Mouse (Mus musculus): ENCODE measurements around the gene 5730596B20Rik.

The 5730596B20Rik gene

DNA sequence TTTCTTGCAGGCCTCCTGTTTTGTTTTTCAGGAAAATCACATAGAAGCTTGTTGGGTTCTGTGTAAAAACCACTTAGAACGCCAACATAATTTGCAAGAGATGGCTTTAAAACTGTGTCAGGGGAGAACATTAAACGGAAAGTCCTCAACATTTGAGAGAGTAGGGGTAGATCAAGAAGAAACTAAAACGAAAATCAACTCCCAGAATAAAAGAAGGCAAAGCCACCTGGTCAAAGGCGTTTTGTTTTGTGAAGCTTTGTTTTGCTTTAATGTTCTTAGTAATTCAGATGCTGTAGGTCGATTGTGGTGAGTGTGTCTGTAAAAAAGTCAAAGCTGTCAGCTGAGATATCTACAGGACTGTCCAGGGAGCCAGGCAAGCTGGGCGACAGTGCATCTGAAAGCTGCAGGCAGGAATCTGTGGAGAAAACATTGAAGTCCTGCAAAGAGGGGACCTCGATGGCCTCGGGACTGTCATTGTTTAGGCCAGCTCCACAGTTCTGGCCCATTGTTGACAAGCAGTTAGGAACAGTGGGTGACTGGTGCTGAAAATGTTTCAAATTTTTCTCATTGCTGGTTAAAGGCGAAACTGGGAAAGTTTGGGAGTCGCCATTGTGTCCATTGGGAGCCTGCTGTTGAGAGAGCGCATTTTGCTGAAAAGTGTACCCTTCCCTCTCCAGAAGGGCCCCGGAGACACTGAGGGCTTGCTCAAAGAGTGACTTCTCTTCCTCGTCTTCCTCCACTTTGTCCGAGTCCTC is 14.5 kb upstream of the 5730596B20Rik start:
- DNase-seq (ENCODE audit: low read depth, low spot score) = no peak

DNA sequence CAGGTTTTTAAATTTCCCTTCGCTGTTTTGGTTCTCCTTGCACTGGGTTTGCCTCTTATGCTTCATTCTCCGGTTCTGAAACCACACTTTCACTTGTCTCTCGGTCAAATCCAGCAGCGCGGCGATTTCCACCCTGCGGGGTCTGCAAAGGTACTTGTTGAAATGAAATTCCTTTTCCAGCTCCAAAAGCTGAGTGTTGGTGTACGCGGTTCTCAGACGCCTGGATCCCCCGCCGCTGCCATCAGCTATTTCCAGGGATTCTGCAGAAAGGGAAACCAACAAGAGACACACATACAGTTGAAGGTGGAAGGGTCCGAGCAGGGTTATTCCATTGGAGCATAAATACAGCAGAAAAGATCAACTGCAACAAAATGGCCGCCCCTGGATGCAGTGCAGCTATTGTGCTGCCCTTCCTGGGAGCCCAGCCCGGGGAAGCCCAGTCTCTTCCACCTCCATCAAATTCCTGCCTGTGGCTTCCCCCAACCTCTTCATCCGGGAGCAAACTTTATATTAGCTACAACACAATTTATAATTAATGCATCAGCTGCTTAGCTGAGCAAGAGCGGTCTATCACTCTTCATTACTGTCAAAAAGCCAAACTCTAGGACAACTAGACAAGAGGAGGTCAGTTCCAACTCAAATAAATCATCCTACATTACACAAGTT is 13.8 kb upstream of the 5730596B20Rik start:
- DNase-seq (ENCODE audit: low read depth, low spot score) = no peak

DNA sequence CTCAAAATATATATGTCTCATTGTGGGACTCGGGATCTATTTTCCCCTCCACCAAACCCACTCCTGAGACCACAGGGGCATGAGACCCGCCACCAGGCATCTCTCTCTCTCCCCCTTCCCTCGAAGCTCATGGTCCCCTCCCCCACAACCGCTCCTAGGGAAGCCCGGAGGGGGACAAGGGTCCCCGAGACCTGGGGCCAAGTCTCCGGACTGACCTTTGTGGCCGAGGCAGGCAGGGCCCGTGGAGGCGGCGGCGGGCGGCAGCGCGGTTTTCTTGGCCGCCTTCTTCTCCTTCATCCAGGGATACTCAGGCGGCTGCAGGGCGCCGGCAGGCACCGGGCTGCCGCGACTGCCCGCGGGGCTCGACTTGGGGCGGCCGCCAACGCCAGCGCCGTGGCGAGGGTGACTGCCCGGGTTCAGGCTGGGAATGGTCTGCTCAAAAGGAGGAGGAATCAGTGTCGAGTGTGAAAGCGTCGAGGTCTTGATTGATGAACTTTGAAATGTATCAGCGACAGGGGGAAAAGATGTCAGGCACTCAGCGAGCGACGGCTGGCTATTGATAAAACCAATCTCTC is 13.2 kb upstream of the 5730596B20Rik start:
- no peak for DNase-seq (ENCODE audit: low read depth, low spot score)

DNA sequence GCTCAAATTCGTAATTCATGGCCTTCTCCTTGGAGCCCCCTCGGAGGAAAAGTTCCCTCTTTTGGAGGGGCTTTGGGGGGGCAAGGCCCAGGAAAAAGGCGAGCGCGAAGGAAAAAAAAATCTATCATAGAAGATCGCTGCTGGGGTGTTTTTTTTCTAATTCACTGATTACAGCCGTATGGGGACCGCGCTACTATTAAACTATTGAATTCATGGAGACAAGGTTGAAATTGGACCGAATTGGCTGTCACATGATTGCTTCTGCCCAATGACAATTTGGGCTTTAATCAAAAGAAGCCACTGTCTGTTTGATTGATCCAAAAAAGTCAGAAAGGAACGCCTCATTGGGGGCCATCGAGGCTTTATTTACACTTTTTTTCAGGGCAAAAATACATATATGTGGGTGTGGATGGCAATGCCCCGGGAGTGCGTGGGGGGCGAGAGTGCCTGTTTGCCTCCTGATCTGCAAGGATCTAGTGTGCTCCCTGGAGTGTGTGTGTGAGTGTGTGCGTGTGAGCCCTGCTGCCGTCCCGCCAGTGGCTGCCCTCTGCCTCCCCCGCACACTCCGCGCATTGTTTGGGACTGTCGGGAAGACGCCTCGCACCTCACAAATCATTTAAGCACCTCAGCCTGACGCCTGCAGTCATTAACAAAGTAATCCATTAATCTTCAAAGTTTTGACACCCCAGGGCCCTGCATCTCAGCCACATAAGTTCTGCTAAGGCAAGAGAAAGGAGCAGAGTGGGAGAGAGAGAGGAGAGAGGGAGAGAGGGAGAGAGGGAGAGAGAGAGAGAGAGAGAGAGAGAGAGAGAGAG is 12.5 kb upstream of the 5730596B20Rik start, which contains the start of gene Hoxa2:
TSS of gene Hoxa2 (minus strand) at position 206 of the 815 bp plus-strand sequence.
- no peak for DNase-seq (ENCODE audit: low read depth, low spot score)

DNA sequence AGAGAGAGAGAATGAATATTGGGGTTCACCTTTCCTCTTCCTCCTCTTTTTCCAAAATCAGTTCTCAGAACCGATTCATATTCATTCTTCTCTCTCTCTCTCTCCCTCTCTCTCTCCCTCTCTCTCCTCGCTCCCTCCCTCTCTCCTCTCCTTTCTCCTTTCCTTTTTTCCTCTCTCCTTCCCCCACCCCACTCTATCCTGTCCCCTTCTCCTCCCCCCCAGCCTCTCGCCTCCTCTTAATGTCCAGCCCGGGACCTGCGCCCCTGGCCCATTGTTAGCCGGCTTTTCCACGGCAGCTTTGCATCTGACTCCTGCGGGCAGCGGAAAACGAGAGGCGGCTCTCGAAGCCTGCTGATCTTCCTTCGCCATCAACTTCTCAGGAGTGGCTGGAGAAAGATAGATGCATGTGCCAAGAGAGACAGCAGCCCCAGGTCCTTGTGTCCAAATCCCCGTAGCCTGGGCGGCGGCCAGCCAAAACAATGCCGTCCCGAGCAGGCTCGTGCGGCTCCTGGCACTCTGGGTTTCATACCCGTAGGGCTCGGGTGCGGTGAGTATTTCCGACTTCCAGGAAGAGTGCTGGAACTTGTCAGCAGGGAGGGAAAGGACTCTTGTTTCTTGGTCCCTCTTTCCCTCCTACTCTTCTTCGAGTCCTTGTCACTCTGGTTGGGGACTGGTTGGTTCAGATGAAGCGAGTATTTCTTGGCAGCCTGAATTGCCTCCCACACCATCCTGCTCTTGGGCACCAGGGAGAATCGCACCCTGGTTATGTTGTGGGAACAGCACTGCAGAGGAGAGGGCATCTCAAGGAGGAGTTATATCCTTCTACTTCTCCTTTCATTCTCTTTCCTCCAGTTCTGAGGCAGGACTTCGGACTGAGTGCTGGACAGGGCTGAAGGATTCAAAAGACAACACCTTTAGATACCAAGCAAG is 11.6 kb upstream of the 5730596B20Rik start:
- DNase-seq (ENCODE audit: low read depth, low spot score) = no peak

DNA sequence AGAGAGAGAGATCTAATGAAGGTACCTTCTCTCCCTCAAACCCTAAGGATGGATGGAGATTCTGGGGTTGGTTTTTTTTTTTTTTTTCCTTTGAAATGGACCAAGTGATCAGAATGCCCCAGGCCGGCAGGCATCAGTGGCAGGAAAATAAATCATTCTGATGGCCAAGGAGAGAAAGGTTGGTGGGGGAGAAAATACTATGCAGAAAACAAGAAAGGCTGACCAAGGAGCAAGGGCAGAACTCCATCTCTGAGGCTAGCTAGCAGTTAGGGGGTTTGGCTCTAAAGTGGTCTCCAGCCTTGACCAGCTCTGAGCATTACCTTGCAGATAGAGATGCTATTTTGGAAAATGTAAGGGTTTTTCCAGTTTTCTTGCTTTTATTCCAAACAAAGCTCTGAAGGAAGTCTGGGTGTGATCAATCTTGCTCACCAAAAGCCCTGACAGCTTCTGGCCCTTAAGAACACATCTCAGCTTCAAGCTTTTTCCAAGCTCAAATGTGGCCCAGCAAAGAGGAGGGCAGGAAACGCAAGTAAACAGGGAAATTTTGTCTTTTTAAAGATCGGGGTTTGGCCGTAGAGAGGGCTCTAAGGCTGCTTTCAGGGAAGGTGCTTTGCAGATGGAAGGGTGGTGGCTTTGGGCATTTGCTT is 10.7 kb upstream of the 5730596B20Rik start:
- DNase-seq (ENCODE audit: low read depth, low spot score) = no peak

DNA sequence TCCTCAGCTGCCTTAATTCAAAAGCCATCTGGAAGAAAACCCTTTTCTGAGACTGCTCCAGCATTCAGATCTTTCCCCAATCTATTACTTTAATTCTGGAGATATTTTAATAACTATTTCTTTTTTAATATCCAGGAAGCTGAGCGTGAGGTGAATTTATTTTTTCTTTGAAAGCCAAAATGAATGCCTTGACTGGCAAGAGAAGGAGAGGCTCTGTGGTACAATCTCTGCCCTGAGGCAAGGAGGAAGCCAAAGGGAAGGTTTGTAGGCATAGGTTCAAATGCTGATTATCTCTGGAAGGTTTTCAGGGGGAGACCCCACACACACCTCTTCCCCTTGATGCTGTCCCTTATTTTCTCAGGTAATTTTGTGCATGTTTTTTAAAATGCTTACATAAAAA is 10.1 kb upstream of the 5730596B20Rik start:
- no peak for DNase-seq (ENCODE audit: low read depth, low spot score)

DNA sequence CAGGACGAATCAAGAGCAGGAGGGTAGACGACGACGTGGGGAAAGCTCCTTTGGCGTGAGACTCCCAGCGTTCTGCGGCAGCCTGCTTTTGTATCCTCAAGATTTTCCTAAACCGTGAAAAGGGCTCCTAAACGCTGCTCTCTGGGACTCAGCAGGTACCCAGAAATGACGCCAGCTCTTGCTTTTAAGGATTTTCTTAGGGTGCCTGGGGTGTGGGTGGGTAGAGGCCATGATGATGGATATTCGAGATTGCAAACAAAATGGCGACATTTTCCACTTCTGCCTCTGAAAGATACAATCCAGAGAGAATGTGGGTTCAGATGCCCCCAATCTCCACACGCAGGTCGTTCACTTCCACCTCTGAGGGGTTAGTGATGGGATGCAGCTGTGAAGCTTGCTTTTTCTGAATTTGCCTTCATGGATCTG is 9.5 kb upstream of the 5730596B20Rik start:
- no peak for DNase-seq (ENCODE audit: low read depth, low spot score)

DNA sequence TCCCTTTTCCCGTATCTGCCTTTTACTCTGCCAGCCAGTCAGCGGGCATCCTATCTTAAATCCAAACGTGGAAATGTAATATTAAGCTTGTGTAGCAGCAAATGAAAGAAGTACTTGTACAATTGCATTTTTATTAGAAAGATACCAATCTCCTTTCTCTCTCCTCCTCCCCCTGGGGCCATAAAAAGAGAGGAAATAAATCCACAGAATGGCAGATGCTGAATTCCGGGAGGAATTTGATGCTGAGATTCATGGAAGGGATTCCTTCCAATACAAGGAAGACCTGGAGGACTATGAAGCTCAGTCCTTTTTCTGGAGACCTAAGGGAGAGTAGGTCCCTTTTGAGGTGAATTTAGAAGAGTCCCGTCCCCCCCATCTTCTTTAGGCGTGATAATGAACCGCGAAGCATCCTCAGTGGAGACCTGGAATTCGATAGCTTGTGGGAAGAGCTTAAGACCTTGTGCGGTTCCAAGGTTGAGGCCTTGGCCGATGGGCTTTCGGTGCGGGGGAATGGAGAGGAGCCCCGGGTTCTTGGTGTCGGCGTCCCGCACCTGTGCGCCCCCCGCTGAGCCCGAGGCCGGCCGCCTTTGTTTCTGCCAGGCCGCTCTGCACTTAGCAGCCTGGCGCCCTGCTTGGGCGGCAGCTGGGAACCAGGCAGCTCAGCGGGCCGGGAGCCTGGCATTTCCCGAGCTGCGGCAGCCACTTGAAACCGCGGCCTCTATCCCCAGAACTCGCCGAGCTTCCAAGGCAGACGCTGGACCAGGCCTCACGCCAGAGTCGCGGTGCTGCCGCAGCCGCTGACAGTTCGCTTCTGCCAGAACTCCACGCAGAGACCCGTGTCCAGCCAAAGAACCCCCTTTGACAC is 8.9 kb upstream of the 5730596B20Rik start:
- no peak for DNase-seq (ENCODE audit: low read depth, low spot score)

DNA sequence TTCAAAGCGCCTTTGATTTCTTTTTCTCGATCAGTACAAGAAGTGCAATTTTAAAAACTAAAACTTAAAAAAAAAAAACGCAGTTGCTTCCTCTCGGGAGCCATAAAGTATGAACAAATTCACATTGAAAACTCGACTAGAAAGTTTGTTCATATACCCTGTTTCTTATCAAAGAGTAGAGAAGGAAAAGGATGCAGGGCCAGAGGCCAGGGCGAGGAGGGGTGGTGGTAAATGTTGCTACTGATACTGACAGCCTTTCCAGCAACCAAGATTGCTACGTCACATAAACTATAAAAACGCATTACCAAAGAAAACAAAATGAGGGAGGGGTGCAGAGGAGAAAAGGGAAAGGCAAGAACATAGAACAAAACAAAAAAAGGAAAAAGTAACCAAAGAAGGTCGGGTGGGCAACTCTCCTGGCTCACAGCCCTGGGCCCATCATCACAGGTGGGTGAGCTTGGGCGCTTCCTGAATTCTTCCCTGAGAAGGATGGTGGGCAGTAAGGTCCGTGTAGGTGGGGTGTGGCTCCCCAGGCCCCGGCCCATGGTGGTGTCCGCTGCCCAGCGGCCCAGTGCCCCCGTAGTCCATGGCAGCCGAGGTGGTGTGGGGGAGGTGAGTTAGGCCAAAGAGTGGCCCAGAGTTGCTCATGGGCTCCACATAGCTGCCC is 7.7 kb upstream of the 5730596B20Rik start:
- no peak for DNase-seq (ENCODE audit: low read depth, low spot score)

DNA sequence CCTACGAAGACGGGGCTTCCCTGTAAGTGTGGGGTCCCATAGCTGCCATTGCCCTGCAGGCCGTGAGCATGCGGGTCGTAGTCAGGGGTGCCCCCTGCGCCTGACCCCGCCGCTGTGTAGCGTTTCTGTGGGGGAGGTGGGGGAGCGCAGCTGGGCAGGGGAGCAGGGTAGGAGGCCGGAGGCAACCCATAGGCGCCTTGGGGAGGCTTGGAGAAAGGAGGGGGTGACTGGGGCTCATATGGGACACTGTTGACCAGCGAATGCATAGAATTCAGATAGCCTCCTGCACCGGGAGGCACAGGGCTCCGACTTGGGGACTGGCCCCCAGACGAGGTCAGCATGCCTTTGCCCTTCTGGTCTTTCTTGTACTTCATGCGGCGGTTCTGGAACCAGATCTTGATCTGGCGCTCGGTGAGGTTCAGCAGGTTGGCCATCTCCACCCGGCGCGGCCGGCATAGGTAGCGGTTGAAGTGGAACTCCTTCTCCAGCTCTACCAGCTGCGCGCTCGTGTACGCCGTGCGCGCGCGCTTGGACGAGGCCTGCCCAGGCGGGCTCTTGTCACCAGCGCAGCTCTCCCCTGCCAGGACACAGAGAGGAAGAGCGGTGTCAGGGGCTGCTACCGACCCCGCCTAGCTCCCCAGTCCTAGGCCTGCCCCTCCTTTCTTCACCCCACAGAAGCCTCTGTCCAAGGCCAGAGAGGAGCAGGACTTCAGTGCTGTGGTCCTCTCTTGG is 7.0 kb upstream of the 5730596B20Rik start:
- no peak for DNase-seq (ENCODE audit: low read depth, low spot score)

DNA sequence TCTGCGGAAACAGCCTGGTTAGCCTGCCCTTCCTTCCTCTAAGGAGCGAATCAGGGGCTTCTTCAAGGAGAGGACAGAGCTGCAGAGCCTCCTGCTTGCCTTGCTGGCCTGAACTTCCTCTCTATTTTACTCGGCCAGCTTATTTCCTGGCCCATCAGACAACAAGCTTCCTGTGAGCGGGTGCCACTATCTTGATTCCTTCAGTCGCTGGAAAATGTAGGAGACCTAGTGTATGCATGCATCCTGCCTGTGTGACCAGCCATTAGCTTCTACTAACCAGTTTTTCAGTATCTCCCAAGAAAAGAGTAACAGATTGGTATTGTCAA is 6.4 kb upstream of the 5730596B20Rik start:
- no peak for DNase-seq (ENCODE audit: low read depth, low spot score)

DNA sequence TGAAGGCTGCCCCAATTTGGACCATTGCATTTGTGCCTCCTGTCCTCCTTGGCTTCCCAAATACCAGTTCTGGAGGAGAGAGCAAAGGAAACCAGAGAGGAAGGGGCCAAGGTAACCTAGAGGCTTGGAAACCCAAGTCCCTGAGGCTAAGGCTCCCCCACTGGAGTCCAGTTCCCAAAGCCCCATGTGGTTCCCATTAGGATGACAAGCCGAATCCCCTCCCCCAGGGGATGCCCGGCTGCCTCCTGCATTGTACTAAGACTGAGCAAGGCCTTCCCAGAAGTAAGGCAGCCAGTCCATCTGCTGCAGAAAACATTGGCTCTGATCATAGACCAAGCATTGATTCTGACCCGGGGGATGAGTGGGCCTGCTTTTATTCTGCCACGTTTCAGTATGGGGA is 6.0 kb upstream of the 5730596B20Rik start:
- no peak for DNase-seq (ENCODE audit: low read depth, low spot score)

DNA sequence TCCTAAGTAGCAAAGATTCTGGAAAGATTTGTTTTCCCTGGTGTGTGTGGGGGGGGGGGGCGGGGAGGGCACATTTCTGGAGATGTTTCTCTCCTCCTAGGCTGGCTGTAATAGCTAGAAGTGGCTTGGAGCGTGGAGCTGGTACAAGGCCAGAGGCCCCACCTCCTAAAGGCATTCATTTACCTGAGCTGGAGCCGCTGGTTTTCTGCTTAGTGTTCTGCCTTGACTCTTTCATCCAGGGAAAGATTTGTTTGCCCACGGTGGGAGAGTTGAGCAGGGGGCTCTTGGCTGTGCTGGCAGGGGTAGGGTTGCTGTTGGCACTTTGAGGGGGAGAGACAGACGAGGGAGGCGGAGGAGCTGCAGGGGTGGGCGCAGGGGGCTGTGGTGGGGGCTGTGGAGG is 5.4 kb upstream of the 5730596B20Rik start:
- DNase-seq (ENCODE audit: low read depth, low spot score) = no peak

DNA sequence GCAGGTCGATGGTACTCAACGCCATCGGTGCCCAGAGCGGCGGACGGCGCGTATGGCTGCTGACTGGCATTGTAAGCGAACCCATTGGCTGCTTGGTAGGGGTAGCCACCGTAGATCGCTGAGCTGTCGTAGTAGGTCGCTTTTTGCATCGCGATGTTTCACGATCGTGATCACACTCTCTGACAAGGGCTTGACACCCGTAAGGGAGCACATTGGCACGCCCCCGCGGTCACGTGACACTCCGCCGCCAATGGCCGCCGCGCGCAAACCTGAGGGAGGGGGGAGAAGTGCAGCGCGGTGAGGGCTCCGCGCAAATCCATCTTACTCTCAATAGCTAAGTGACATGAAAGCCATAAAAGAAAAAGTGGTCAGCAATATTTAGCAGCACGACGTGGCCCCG is 4.8 kb upstream of the 5730596B20Rik start:
- DNase-seq (ENCODE audit: low read depth, low spot score) = peak; percentile 89

DNA sequence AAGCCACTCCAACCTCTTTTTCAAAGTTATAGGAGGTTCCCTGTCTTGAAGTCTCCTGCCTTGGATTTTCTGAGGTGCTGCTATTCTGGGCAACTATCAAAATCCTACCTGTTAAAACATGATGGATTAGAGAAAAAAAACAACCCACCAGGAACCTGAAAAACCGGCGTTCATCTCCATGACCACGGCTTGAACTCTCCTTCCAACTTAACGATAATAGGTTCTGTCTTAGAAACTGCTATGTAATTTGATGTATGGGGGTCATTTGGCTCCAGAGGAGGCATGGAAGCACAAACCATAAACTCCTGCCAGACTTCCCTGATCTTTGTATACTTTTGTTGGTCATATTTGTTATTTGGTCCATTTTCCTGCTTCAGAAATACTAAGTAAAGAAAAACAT is 3.6 kb upstream of the 5730596B20Rik start:
- DNase-seq (ENCODE audit: low read depth, low spot score) = no peak

DNA sequence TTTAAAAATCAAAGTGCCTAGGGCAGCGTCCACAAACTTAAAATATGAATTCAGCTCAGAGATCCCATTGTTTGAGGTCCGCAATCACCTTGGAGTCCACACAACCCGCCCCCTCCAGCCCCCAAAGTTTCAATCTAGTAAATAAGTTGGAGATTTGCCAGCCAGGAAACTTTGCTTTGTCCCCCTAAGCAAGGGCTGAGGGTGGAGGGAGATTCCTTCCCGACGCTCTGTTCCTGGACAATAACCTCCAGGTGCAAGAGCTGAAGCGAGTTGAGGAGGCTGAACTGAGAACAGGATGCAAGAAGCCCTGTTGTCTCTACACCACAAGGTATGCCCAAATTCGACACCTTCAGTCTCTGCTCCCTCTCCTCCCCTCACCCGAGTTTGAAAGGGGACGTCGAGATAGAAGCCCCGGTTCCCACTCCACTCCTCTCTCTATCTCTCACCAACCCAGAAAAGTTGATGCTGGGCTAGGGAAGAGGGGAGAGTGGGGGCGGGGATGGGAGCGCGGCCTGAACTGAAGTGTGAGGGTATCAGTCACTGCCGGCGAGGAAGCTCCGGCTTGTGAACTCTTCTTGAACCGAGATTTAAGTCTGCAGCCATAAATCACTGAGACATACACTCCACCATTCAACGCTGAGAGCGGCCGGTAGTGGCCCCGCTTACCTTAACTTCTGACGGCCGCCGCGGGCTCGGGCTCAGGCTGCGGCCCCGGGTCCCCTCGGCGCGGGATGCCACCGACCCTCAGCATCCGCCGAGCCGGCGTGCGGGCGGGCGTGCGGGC is 2.1 kb upstream of the 5730596B20Rik start:
- no peak for DNase-seq (ENCODE audit: low read depth, low spot score)

DNA sequence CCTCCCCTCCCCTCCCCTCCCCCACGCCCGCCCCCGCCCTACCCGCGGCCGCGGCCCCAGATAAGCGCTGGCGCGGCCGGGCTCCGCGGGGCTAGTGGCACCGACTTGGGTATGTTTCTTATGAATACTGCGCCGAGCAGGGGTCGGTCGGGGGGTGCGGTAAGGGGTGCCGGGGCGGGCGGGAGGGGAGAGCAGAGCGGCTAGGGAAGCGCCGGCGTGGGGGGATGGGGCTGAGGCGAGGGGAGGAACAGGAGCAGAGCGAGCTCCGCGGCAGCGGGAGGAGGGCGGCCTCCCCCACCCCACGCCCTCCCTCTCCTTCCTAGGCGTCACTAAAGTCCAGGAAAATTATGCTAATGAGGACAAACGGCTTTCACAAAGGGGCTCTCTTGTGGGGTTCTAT is 1.4 kb upstream of the 5730596B20Rik start:
- no peak for DNase-seq (ENCODE audit: low read depth, low spot score)
